Mouse (Mus musculus) central nervous system, embryonic 11.5 days (tissue): ENCODE measurements around the gene Scg3. TPM values are rescaled to one million over a fixed set of nuclear protein-coding genes. Genes with fewer than 3 reads are reported as not detected.

Experiments used
- polyA plus RNA-seq: library from polyadenylated mRNA; depleted of rRNA; stranded (reverse); fragments of >200 nt; gene quantifications from 2 replicates; pipeline ENCODE4 v1.2.3, GENCODE M21; 2012; rRNA removed

The Scg3 gene
- 30.8 and 47.9 TPM in 2 replicates for polyA plus RNA-seq

DNA sequence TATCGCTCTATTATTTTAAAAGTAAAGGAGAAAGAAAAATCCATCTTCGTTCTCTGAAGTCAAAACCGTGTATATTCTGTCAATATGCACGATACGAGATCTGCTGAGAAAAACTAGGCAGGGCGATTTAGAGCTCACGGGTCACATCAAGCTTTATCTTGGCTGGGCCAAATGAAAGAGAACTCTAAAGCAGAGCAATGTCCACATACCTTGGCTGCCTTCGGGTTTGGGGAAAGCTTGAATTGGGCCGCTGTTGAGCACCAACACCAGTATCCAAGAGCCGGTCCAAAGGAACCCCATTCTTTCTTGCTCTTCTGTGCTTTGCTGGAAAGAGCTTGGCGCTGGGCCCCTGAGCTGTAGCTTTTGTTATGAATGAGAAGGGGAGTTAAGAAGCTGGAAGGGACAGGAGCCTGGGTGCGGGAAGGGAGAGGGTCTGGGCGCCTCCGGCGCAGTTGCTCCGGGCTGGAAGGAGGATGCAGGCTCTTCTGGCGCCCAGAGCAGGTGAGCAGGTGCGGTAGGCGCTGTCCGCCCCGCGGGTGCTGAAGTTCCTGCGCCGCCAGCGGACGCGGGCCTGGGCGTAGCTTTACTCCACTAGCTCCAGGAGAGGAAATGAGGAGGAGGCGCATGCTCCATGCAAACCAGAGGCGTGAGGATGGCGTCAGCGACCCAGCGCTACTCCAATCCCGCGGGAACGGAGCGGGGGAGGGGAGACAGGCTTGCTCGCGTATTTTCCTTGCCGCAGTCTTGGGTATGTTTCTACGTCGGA is at the start of gene Scg3:
TSS of gene Scg3 (minus strand) at position 631 of the 766 bp plus-strand sequence.

DNA sequence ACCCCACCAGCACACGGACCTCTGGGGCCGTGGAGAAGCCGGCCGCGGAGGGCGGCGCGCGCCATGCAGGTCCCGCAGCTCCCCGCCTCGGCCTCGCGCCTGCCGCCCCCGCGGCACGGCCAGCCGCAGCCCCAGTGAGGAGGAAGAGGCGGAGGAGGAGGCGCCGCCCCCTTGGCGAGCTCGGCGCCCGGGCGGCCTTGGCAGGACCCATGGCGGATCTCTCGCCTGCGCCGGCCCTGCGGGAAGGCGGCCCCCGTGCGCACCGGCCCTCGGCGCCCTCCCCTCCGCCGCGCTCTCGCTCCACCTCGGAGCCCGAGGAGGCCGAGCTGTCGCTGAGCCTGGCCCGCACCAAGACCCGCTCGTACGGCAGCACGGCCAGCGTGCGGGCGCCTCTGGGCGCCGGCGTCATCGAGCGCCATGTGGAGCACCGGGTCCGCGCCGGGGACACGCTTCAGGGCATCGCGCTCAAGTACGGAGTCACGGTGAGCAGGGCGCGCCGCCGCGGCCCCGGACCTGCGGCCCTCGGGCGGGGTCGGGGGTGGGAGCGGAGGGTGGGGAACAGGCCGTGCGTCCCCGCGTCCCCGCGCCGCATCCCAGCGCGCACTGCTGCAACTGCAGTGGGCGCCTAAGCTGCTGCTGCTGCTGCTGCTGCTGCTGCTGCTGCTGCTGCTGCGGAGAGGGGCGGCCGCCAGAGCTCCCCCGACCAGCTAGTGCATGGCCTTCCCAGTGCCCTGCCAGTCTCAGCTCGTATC is 58.1 kb downstream of the Scg3 start, which contains the start of gene Lysmd2:
TSS of gene Lysmd2 (plus strand) at position 186 of the 752 bp plus-strand sequence.

DNA sequence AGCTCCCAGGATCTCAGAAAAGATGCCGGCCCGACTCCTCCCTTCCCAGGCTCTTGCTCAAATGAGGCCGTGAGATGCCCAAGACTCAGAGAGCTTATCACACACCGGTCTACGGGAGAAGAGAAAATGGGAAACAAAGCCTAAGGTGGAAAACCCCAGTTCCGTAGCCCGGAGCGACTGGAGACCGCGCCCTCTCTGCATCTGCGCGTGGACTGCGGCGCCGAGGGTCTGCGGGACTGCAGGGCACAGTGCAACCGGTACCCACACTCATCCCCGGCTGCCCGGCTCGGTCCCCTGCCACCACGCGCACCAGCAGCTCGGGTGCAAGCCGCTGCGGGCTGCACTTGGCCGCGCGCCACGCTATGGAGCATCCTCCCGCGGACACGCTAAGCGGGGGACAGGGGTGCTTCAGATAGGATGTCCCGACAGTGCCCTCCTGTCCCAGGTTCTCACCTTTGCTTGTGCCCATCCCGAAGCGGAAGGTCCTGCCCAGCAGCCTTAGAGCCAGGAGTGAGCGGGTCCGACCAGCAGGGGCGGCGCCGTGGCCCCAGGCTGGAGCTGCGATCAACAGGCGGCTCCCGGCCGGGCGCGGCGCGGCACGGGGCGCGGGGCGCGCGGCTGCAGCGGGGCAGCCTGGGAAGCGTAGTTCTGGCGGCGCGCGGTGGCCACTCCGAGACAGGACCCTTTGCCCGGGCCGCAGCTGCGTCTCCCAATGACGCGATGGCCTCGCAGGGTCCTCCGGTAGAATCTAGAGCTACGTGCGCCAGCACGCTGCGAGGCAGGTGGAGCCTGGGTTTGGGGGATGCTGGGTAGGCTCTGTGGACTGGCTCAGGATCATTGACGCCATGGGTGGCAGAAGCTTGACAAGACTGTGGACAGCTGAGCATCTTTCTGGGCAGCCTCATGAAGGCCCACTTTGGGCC is 73.0 kb downstream of the Scg3 start, which contains the start of gene Tmod2:
TSS of gene Tmod2 (minus strand) at position 755 of the 923 bp plus-strand sequence.

Other genes with a start within 250 kb of the Scg3 start
- 30.6 and 48.6 TPM in 2 replicates for gene Leo1, start 242.5 kb downstream of the Scg3 start, polyA plus RNA-seq
- gene Tmod3, start 124.4 kb downstream of the Scg3 start, polyA plus RNA-seq, result 55.4 and 71.0 TPM in 2 replicates
- gene Tmod2, start 72.7 kb downstream of the Scg3 start, polyA plus RNA-seq, result 17.0 and 17.8 TPM in 2 replicates
- gene Lysmd2, start 58.3 kb downstream of the Scg3 start, polyA plus RNA-seq, result 11.2 and 13.5 TPM in 2 replicates
- 3.1 and 7.5 TPM in 2 replicates for gene Bmp5, start 91.3 kb upstream of the Scg3 start, polyA plus RNA-seq